Mouse (Mus musculus) intestine, embryonic 16.5 days (tissue): ENCODE data around the gene Nrf1. TPM values are rescaled to one million over a fixed set of nuclear protein-coding genes. Genes with fewer than 3 reads are reported as not detected.

Experiments used
- ATAC-seq: fragments of 200-750 bp; cut with Nextera tagmentation; 2 replicates; pipeline ENCODE4 v1.8.0; 2017; ENCODE audit warnings: moderate TSS enrichment, moderate library complexity
- H3K27ac ChIP-seq: fragments of 300-500 bp; sonication (generic); 2 replicates; pipeline ENCODE4 v1.5.1; 2014; ENCODE audit warnings: mild to moderate bottlenecking, low read length
- H3K27me3 ChIP-seq: fragments of 300-500 bp; sonication (generic); replicated peaks from 2 replicates; pipeline ENCODE4 v1.6.1; 2014; ENCODE audit warnings: low read length, control low read depth, mixed read lengths; ENCODE audit not compliant: control insufficient read depth, insufficient read depth
- H3K36me3 ChIP-seq: fragments of 300-500 bp; sonication (generic); 2 replicates; pipeline ENCODE4 v1.6.1; 2014; ENCODE audit warnings: low read length, control low read depth; ENCODE audit not compliant: control insufficient read depth, insufficient read depth
- H3K4me1 ChIP-seq: fragments of 300-500 bp; sonication (generic); 2 replicates; pipeline ENCODE4 v1.6.1; 2014; ENCODE audit warnings: low read length, control low read depth, mixed read lengths; ENCODE audit not compliant: control insufficient read depth, insufficient read depth
- H3K4me2 ChIP-seq: fragments of 300-500 bp; sonication (generic); 2 replicates; pipeline ENCODE4 v1.6.1; 2014; ENCODE audit warnings: low read depth, low read length, control low read depth
- H3K4me3 ChIP-seq: fragments of 300-500 bp; sonication (generic); 2 replicates; pipeline ENCODE4 v1.5.1; 2014; ENCODE audit warnings: mild to moderate bottlenecking, low read length
- H3K9ac ChIP-seq: fragments of 300-500 bp; sonication (generic); 2 replicates; pipeline ENCODE4 v1.6.1; 2014; ENCODE audit warnings: low read depth, low read length
- H3K9me3 ChIP-seq: fragments of 300-500 bp; sonication (generic); 2 replicates; pipeline ENCODE4 v1.6.1; 2016; ENCODE audit warnings: low read length, control low read depth; ENCODE audit not compliant: control insufficient read depth
- WGBS: fragments of 180-500 bp; shearing (Covaris S2); extraction: QIAGEN DNeasy Blood & Tissue Kit; methylation state at CpG from one replicate; pipeline ENCODE4 v1.1.7; 2014; 5-methylcytosine and 5-hydroxymethylcytosine counted together
- polyA plus RNA-seq: library from polyadenylated mRNA; unstranded; fragments of >200 nt; fragmentation: Nextera tagmentation; extraction: Ambion mirVana; gene quantifications from 2 replicates; pipeline ENCODE4 v1.2.1, GENCODE M21; 2015

Gene Nrf1
- polyA plus RNA-seq, 1 experiment from 2014 or later = 42.7 TPM

- Histone ChIP-seq H3K9ac (no peak overlapping the region), H3K4me2 (no peak overlapping the region), H3K9me3 (no peaks in the 10 kb centered on the region), H3K4me1 (no peaks in the 10 kb centered on the region), H3K27me3 (no peaks in the 10 kb centered on the region), H3K27ac (no peak overlapping the region), H3K4me3 (no peak overlapping the region), H3K36me3 (peaks cover 8% of the 10 kb centered on the region; the same call in 1 of the 2 replicates)
- WGBS = 94% methylated on average over 7 of the region's 7 CpGs
- ATAC-seq = no peak
Measured at GRCm38 (mm10) chr6:30126060-30126459, 78.3 kb downstream of the Nrf1 start.

- Histone ChIP-seq H3K4me2 (no peak overlapping the region), H3K4me3 (no peak overlapping the region), H3K36me3 (peaks cover 8% of the 10 kb centered on the region; the same call in 1 of the 2 replicates), H3K27ac (no peak overlapping the region), H3K9ac (no peak overlapping the region), H3K27me3 (no peaks in the 10 kb centered on the region), H3K4me1 (no peaks in the 10 kb centered on the region), H3K9me3 (no peaks in the 10 kb centered on the region)
- ATAC-seq = no peak
- WGBS = 92% methylated on average over 8 of the region's 9 CpGs
Measured at GRCm38 (mm10) chr6:30126766-30127165, 79.0 kb downstream of the Nrf1 start.

DNA sequence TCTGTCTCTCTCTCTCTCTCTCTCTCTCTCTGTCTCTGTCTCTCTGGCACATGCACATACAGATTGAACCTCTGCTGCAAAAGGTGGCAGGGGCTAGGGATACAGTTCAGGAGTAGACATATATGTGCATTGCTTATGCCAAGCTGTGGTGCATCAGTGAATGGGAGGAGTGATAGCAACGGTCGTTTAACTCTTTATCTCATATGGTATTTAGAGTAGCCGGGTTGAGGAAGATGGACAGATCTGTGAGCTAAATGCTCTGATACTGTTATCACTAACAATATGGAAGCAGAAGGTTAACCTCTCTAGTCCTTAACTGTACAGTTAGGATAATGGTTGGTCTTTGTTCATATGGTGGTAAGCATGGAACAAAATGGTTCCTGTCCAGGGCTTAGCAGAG lies 84.6 kb downstream of the Nrf1 start:
- no peaks in the 10 kb centered on the region for H3K27me3 ChIP-seq
- ATAC-seq = no peak
- no peaks in the 10 kb centered on the region for H3K9me3 ChIP-seq
- no peak overlapping the region for H3K27ac ChIP-seq
- H3K9ac ChIP-seq = no peak overlapping the region
- H3K4me1 ChIP-seq = no peaks in the 10 kb centered on the region
- H3K4me3 ChIP-seq = no peak overlapping the region
- WGBS = 78% methylated on average over 3 of the region's 3 CpGs
- H3K4me2 ChIP-seq = no peak overlapping the region
- H3K36me3 ChIP-seq = 0 out of 2 replicates have a peak, but pooled peaks cover 2% of the 10 kb centered on the region

- no peaks in the 10 kb centered on the region for H3K4me1 ChIP-seq
- H3K4me3 ChIP-seq = no peak overlapping the region
- no peaks in the 10 kb centered on the region for H3K9me3 ChIP-seq
- no peak overlapping the region for H3K9ac ChIP-seq
- H3K4me2 ChIP-seq = no peak overlapping the region
- peaks cover 2% of the 10 kb centered on the region; the same call in 1 of the 2 replicates for H3K36me3 ChIP-seq
- no peak overlapping the region for H3K27ac ChIP-seq
- no peak for ATAC-seq
- 55% methylated on average over 3 of the region's 3 CpGs for WGBS
- no peaks in the 10 kb centered on the region for H3K27me3 ChIP-seq
Measured at GRCm38 (mm10) chr6:30135590-30135989, 87.8 kb downstream of the Nrf1 start.

GRCm38 (mm10) chr6:30137227-30137626 lies 89.4 kb downstream of the Nrf1 start:
- no peak overlapping the region for H3K9ac ChIP-seq
- H3K36me3 ChIP-seq = peaks cover 2% of the 10 kb centered on the region; the same call in 1 of the 2 replicates
- no peaks in the 10 kb centered on the region for H3K4me1 ChIP-seq
- H3K27ac ChIP-seq = no peak overlapping the region
- no peak overlapping the region for H3K4me2 ChIP-seq
- 93% methylated on average over 2 of the region's 2 CpGs for WGBS
- H3K27me3 ChIP-seq = no peaks in the 10 kb centered on the region
- H3K4me3 ChIP-seq = no peak overlapping the region
- no peak for ATAC-seq
- H3K9me3 ChIP-seq = no peaks in the 10 kb centered on the region

DNA sequence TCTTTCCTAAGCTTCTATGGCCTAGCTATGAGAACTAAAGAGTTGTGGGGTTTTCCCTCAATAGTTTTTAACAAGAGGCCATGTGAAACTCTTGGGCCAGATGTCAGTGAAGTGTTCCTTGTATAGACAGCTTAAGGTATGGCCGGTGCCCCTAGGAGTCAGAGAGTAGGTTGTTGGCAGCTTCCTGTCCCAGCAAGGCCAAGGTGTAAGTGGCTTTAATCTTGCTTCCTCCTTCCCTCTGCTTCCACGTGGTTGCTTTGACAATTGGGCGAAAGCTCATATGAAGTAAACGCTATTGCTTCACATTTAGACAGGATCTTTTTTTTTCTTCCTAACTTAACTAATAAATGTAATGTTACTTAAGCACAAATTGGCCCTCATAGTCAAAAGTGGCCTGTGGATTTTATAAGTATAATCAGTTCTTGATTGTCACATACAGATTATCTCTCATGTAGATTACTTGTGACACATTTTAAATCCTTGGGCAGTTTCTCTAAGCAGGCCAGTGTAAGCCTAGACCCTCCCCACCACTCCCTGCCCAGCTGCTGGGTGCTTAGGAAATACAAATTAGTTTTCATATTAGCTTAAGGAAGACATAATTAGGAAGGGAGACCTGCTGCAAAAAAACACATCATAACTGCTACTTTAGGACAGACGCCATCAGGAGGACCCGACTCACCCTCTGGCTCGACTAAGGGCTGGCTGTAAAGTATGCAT lies 91.7 kb downstream of the Nrf1 start:
- Histone ChIP-seq H3K9ac (no peak overlapping the region), H3K4me2 (no peak overlapping the region), H3K9me3 (no peaks in the 10 kb centered on the region), H3K4me1 (no peaks in the 10 kb centered on the region), H3K27ac (no peak overlapping the region), H3K27me3 (no peaks in the 10 kb centered on the region), H3K4me3 (no peak overlapping the region), H3K36me3 (peaks cover 3% of the 10 kb centered on the region; the same call in 1 of the 2 replicates)
- ATAC-seq = no peak
- WGBS = 86% methylated on average over 7 of the region's 7 CpGs

GRCm38 (mm10) chr6:30143263-30143662 lies 95.5 kb downstream of the Nrf1 start:
- Histone ChIP-seq H3K4me1 (no peaks in the 10 kb centered on the region), H3K27me3 (no peaks in the 10 kb centered on the region), H3K9me3 (no peaks in the 10 kb centered on the region), H3K4me2 (no peak overlapping the region), H3K4me3 (no peak overlapping the region), H3K27ac (no peak overlapping the region), H3K36me3 (peaks cover 3% of the 10 kb centered on the region; the same call in 1 of the 2 replicates), H3K9ac (no peak overlapping the region)
- no peak for ATAC-seq
- 94% methylated on average over 4 of the region's 4 CpGs for WGBS

- Histone ChIP-seq H3K9me3 (no peaks in the 10 kb centered on the region), H3K36me3 (0 out of 2 replicates have a peak, but pooled peaks cover 3% of the 10 kb centered on the region), H3K4me3 (no peak overlapping the region), H3K27me3 (no peaks in the 10 kb centered on the region), H3K4me2 (no peak overlapping the region), H3K9ac (no peak overlapping the region), H3K4me1 (no peaks in the 10 kb centered on the region), H3K27ac (no peak overlapping the region)
- WGBS = 68% methylated on average over 7 of the region's 7 CpGs
- ATAC-seq = peak; percentile 72; the same call in 1 of the 2 replicates
Measured at GRCm38 (mm10) chr6:30147058-30147457, 99.3 kb downstream of the Nrf1 start.

GRCm38 (mm10) chr6:30147753-30148152 lies 100.0 kb downstream of the Nrf1 start:
- H3K9ac ChIP-seq = no peak overlapping the region
- no peak overlapping the region for H3K4me2 ChIP-seq
- no peaks in the 10 kb centered on the region for H3K27me3 ChIP-seq
- H3K4me1 ChIP-seq = 0 out of 2 replicates have a peak, but pooled peaks cover 3% of the 10 kb centered on the region
- peak; percentile 56; the same call in 1 of the 2 replicates for ATAC-seq
- H3K9me3 ChIP-seq = no peaks in the 10 kb centered on the region
- H3K36me3 ChIP-seq = no peaks in the 10 kb centered on the region
- no peak overlapping the region for H3K27ac ChIP-seq
- 81% methylated on average over 6 of the region's 6 CpGs for WGBS
- no peak overlapping the region for H3K4me3 ChIP-seq
